Mouse (Mus musculus): ENCODE measurements at regions not wholly inside any gene's neighbourhood (a gene's known extent, or its start where the extent isn't known, plus 50 kb on each side); places are given as distances from the start of the nearest gene placed in this dataset.

GRCm38 (mm10) chr1:168598191-168598667 is 166.2 kb upstream of the Pbx1 start:
- no peak overlapping the region for H3K9ac ChIP-seq (ENCODE audit: control insufficient read depth, low read depth, low read length, poor library complexity, severe bottlenecking)
- H3K27ac ChIP-seq (ENCODE audit: control insufficient read depth, low read depth, low read length): no peak overlapping the region
- no peaks in the 10 kb centered on the region for H3K79me2 ChIP-seq (ENCODE audit: control insufficient read depth, insufficient read depth, low read length, poor library complexity)
- DNase-seq (ENCODE audit: low read depth, low spot score): no peak
- H3K9me3 ChIP-seq (replicated peaks; ENCODE audit: insufficient read depth, low read length): no peaks in the 10 kb centered on the region
- no peak overlapping the region for H3K4me3 ChIP-seq (ENCODE audit: control insufficient read depth in 1 of 2, insufficient read depth in 1 of 2, low read depth in 2 of 2, low read length in 2 of 2)
- no peaks in the 10 kb centered on the region for H3K27me3 ChIP-seq (ENCODE audit: control insufficient read depth in 1 of 2, insufficient read depth in 2 of 2, low read length in 2 of 2)
- no peaks in the 10 kb centered on the region for H3K4me1 ChIP-seq (ENCODE audit: control insufficient read depth in 1 of 2, insufficient read depth in 2 of 2, low read length in 2 of 2)
- H3K36me3 ChIP-seq (ENCODE audit: control insufficient read depth in 1 of 2, insufficient read depth in 2 of 2, low read length in 2 of 2): no peaks in the 10 kb centered on the region
- TF ChIP-seq ZC3H11A (IDR thresholded peaks at IDR 0.05; ENCODE audit: low read depth, low read length) (no peak), POLR2AphosphoS5 (IDR thresholded peaks at IDR 0.05; ENCODE audit: borderline replicate concordance, low read depth, low read length) (no peak), USF1 (IDR thresholded peaks at IDR 0.05; ENCODE audit: low read depth, low read length) (no peak), POLR2A (IDR thresholded peaks at IDR 0.05; ENCODE audit: control insufficient read depth in 1 of 2, insufficient read depth in 1 of 2, low read depth in 1 of 2, low read length in 2 of 2, poor library complexity in 1 of 2) (no peak), KAT2A (conservative IDR thresholded peaks at IDR 0.05; ENCODE audit: low read depth, low read length) (no peak), ZKSCAN1 (IDR thresholded peaks at IDR 0.05; ENCODE audit: low read depth, low read length) (no peak), MEF2A (IDR thresholded peaks at IDR 0.05; ENCODE audit: extremely low read depth, insufficient replicate concordance, low read depth, low read length, poor library complexity, severe bottlenecking) (no peak), E2F4 (IDR thresholded peaks at IDR 0.05; ENCODE audit: borderline replicate concordance, low read depth, low read length) (no peak), NELFE (IDR thresholded peaks at IDR 0.05; ENCODE audit: low read depth, low read length) (no peak), ZMIZ1 (IDR thresholded peaks at IDR 0.05; ENCODE audit: low read depth, low read length) (no peak), USF2 (IDR thresholded peaks at IDR 0.05; ENCODE audit: borderline replicate concordance in 1 of 2, insufficient read depth in 1 of 2, low read depth in 1 of 2, low read length in 2 of 2) (no peak), MAFK (IDR thresholded peaks at IDR 0.05; ENCODE audit: borderline replicate concordance, low read depth, low read length) (no peak), MYC (IDR thresholded peaks at IDR 0.05; ENCODE audit: low read depth, low read length) (no peak), TBP (IDR thresholded peaks at IDR 0.05; ENCODE audit: low read depth, low read length) (no peak), GABPA (IDR thresholded peaks at IDR 0.05; ENCODE audit: low read depth, low read length) (no peak), EP300 (IDR thresholded peaks at IDR 0.05; ENCODE audit: low read depth in 1 of 2, low read length in 2 of 2) (no peak)

- no peaks in the 10 kb centered on the region for H3K36me3 ChIP-seq (ENCODE audit: control insufficient read depth in 1 of 2, insufficient read depth in 2 of 2, low read length in 2 of 2)
- H3K27me3 ChIP-seq (ENCODE audit: control insufficient read depth in 1 of 2, insufficient read depth in 2 of 2, low read length in 2 of 2): no peaks in the 10 kb centered on the region
- no peak for DNase-seq (ENCODE audit: low read depth, low spot score)
- no peaks in the 10 kb centered on the region for H3K79me2 ChIP-seq (ENCODE audit: control insufficient read depth, insufficient read depth, low read length, poor library complexity)
- no peak overlapping the region for H3K27ac ChIP-seq (ENCODE audit: control insufficient read depth, low read depth, low read length)
- H3K9ac ChIP-seq (ENCODE audit: control insufficient read depth, low read depth, low read length, poor library complexity, severe bottlenecking): no peak overlapping the region
- H3K4me3 ChIP-seq (ENCODE audit: control insufficient read depth in 1 of 2, insufficient read depth in 1 of 2, low read depth in 2 of 2, low read length in 2 of 2): no peak overlapping the region
- H3K4me1 ChIP-seq (ENCODE audit: control insufficient read depth in 1 of 2, insufficient read depth in 2 of 2, low read length in 2 of 2): no peaks in the 10 kb centered on the region
- TF ChIP-seq NELFE (IDR thresholded peaks at IDR 0.05; ENCODE audit: low read depth, low read length) (no peak), MAFK (IDR thresholded peaks at IDR 0.05; ENCODE audit: borderline replicate concordance, low read depth, low read length) (no peak), TAL1 (IDR thresholded peaks at IDR 0.05; ENCODE audit: low read length) (no peak), GATA1 (IDR thresholded peaks at IDR 0.05; ENCODE audit: low read depth, low read length) (no peak), EP300 (IDR thresholded peaks at IDR 0.05; ENCODE audit: low read depth in 1 of 2, low read length in 2 of 2) (no peak)
- H3K9me3 ChIP-seq (replicated peaks; ENCODE audit: insufficient read depth, low read length): no peaks in the 10 kb centered on the region
These were observed 165.4 kb upstream of the Pbx1 start for GRCm38 (mm10) chr1:168597495-168597894.

Data from MEL (cell line).